7 mouse cellular contexts compared by ENCODE assay signal in the genomic region with DNA sequence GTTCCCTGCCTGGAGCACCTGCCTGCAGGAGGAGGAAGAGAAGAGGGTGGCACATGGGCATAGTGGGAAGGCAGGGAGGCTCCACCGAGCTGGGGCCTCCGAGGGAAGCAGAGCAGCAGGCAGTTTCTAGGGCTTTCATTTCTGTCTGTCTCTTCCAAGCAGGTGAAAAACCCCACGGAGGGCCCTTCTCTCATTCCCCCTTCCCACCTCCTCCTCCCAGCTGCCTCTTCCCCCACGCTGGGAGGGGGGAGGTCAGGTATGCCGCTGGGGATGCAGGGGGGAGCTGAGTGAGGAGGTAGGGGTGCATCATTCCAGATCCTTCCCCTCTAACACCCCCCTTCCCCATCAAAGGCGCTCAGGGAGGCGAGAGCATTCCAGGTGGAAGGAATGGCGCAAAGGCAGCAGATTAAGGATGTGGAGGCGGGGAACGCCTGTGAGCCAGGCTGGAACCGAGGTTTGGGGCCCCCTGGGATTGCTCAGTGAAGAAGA. TPM values are rescaled to one million over a fixed set of nuclear protein-coding genes. Genes with fewer than 3 reads are reported as not detected.
DNase-seq lines count a peak whose midpoint lies in the region; ATAC-seq lines count a peak whose summit lies in the region.

No protein-coding gene starts in this region.

- H3K9ac ChIP-seq in embryonic facial prominence, embryonic 15.5 days = no peak overlapping the region
- H3K9ac ChIP-seq in hindbrain, embryonic 15.5 days = no peak overlapping the region

- 4% methylated on average over 11 of the region's 11 CpGs for WGBS in embryonic facial prominence, embryonic 15.5 days
- WGBS in hindbrain, embryonic 15.5 days = 11% methylated on average over 10 of the region's 11 CpGs

- no peak for ATAC-seq in embryonic facial prominence, embryonic 15.5 days (ENCODE audit: insufficient number of reproducible peaks, low FRiP score, low TSS enrichment, low read depth)
- ATAC-seq in hindbrain, embryonic 15.5 days (ENCODE audit: low FRiP score, low read depth) = no peak
- no peak for ATAC-seq in megakaryocyte-erythroid progenitor cell, adult 5-6 weeks (replicated peaks; ENCODE audit: low FRiP score, low TSS enrichment, poor library complexity, severe bottlenecking)

- H3K27ac ChIP-seq in embryonic facial prominence, embryonic 15.5 days (replicated peaks) = peak overlapping the region; percentile 52; the same call in 1 of the 2 replicates
- H3K27ac ChIP-seq in hindbrain, embryonic 15.5 days (replicated peaks) = peak overlapping the region; percentile 71

- DNase-seq in left cerebral cortex, adult 9 months (ENCODE audit: low spot score in 2 of 2) = peak; percentile 41 to 43
- no peak for DNase-seq in left cerebral cortex, adult 11 months (ENCODE audit: low spot score)
- peak; percentile 30 for DNase-seq in right cerebral cortex, postnatal 14 days
- DNase-seq in thymus, postnatal 4 days = no peak

- H3K27me3 ChIP-seq in embryonic facial prominence, embryonic 15.5 days = no peaks in the 10 kb centered on the region
- no peaks in the 10 kb centered on the region for H3K27me3 ChIP-seq in hindbrain, embryonic 15.5 days

- no peak overlapping the region for H3K4me3 ChIP-seq in embryonic facial prominence, embryonic 15.5 days (replicated peaks)
- no peak overlapping the region for H3K4me3 ChIP-seq in hindbrain, embryonic 15.5 days

- H3K36me3 ChIP-seq in embryonic facial prominence, embryonic 15.5 days = no peaks in the 10 kb centered on the region
- H3K36me3 ChIP-seq in hindbrain, embryonic 15.5 days = no peaks in the 10 kb centered on the region

- peak overlapping the region; percentile 21; the same call in 1 of the 2 replicates for H3K4me2 ChIP-seq in embryonic facial prominence, embryonic 15.5 days (replicated peaks)
- peak overlapping the region; percentile 28; the same call in 1 of the 2 replicates for H3K4me2 ChIP-seq in hindbrain, embryonic 15.5 days

- H3K9me3 ChIP-seq in embryonic facial prominence, embryonic 15.5 days (replicated peaks) = no peaks in the 10 kb centered on the region
- H3K9me3 ChIP-seq in hindbrain, embryonic 15.5 days = no peaks in the 10 kb centered on the region

- peaks cover 57% of the 10 kb centered on the region for H3K4me1 ChIP-seq in embryonic facial prominence, embryonic 15.5 days
- H3K4me1 ChIP-seq in hindbrain, embryonic 15.5 days (replicated peaks) = peaks cover 31% of the 10 kb centered on the region

RNA-seq across cellular contexts. Expression of a gene that starts 9.4 kb away (rescaled TPM):
- polyA plus RNA-seq in embryonic facial prominence, embryonic 15.5 days (2015; fragmentation: Nextera tagmentation; extraction: Ambion mirVana) = 116 and 118 TPM in 2 replicates
- polyA plus RNA-seq in hindbrain, embryonic 15.5 days (2015; fragmentation: Nextera tagmentation; extraction: Ambion mirVana) = 30.3 and 31.1 TPM in 2 replicates
- 66.5 and 75.9 TPM in 2 replicates for total RNA-seq in megakaryocyte-erythroid progenitor cell, adult 5-6 weeks (2014; fragmentation: Nextera tagmentation)
- total RNA-seq in megakaryocyte-erythroid progenitor cell, adult 5-6 weeks (2017) = 16.7 and 27.7 TPM in 2 replicates

Comparison
In these comparisons a context has a peak if more than half of its experiments do, and no peak if none do; other contexts are left out.
1. DNase-seq: peak in left cerebral cortex, adult 9 months (2 of 2) and right cerebral cortex, postnatal 14 days (single experiment); none in left cerebral cortex, adult 11 months (single experiment) and thymus, postnatal 4 days (single experiment).